Mouse (Mus musculus) frontal cortex, postnatal 14 days (tissue): ENCODE measurements around the gene Chrna1.

Experiments
- DNase-seq, 2 experiments: peaks; one replicate each; pipeline ENCODE4 v3.0.0; 2022; ENCODE audit warnings: low spot score in 2 of 2

Chrna1 gene

GRCm38 (mm10) chr2:73580166-73580565, at the start of gene Chrna1:
TSS of gene Chrna1 (minus strand) at chr2:73580338.
- no peak for DNase-seq

- no peak for DNase-seq
Measured at GRCm38 (mm10) chr2:73618486-73619052, 38.4 kb upstream of the Chrna1 start.

- no peak for DNase-seq
Measured at GRCm38 (mm10) chr2:73616434-73617057, 36.4 kb upstream of the Chrna1 start.

GRCm38 (mm10) chr2:73615456-73615855, 35.3 kb upstream of the Chrna1 start:
- no peak for DNase-seq

GRCm38 (mm10) chr2:73614303-73614702, 34.2 kb upstream of the Chrna1 start:
- no peak for DNase-seq

GRCm38 (mm10) chr2:73612941-73613340, 32.8 kb upstream of the Chrna1 start:
- no peak for DNase-seq

GRCm38 (mm10) chr2:73612367-73612914, 32.3 kb upstream of the Chrna1 start:
- DNase-seq = no peak

- DNase-seq = no peak
Measured at GRCm38 (mm10) chr2:73611798-73612197, 31.7 kb upstream of the Chrna1 start.

GRCm38 (mm10) chr2:73609724-73610210, 29.6 kb upstream of the Chrna1 start:
- DNase-seq = no peak

- DNase-seq = no peak
Measured at GRCm38 (mm10) chr2:73609067-73609723, 29.1 kb upstream of the Chrna1 start.

- DNase-seq = no peak
Measured at GRCm38 (mm10) chr2:73608391-73608790, 28.3 kb upstream of the Chrna1 start.

GRCm38 (mm10) chr2:73607609-73608008, 27.5 kb upstream of the Chrna1 start:
- DNase-seq = no peak

GRCm38 (mm10) chr2:73607146-73607545, 27.0 kb upstream of the Chrna1 start:
- DNase-seq = no peak

- no peak for DNase-seq
Measured at GRCm38 (mm10) chr2:73606616-73607015, 26.5 kb upstream of the Chrna1 start.

- peak; percentile 74 to 84 for DNase-seq
Measured at GRCm38 (mm10) chr2:73605077-73605476, 24.9 kb upstream of the Chrna1 start.

- no peak for DNase-seq
Measured at GRCm38 (mm10) chr2:73604579-73604978, 24.4 kb upstream of the Chrna1 start.

- DNase-seq = no peak
Measured at GRCm38 (mm10) chr2:73600650-73601049, 20.5 kb upstream of the Chrna1 start.

GRCm38 (mm10) chr2:73597772-73598171, 17.6 kb upstream of the Chrna1 start:
- no peak for DNase-seq

- DNase-seq = peak; percentile 70 to 84
Measured at GRCm38 (mm10) chr2:73596786-73597185, 16.6 kb upstream of the Chrna1 start.

GRCm38 (mm10) chr2:73596326-73596725, 16.2 kb upstream of the Chrna1 start:
- no peak for DNase-seq

- DNase-seq = no peak
Measured at GRCm38 (mm10) chr2:73593101-73593439, 12.9 kb upstream of the Chrna1 start.

- DNase-seq = peak; percentile 50 to 60
Measured at GRCm38 (mm10) chr2:73592231-73593100, 12.3 kb upstream of the Chrna1 start.
